Mouse (Mus musculus) midbrain, embryonic 14.5 days (tissue): ENCODE results near the gene Chek2. TPM values are rescaled to one million over a fixed set of nuclear protein-coding genes. Genes with fewer than 3 reads are reported as not detected.

Source experiments
- ATAC-seq: fragments of 200-750 bp; cut with Nextera tagmentation; 2 replicates; pipeline ENCODE4 v1.8.0; 2017; ENCODE audit warnings: moderate number of reproducible peaks, moderate library complexity; ENCODE audit not compliant: low FRiP score, low TSS enrichment
- DNase-seq: peaks from one replicate; pipeline ENCODE4 v3.0.0-alpha.2; 2015
- H3K27ac ChIP-seq: fragments of 300-500 bp; sonication (generic); replicated peaks from 2 replicates; pipeline ENCODE4 v1.5.1; 2014; ENCODE audit warnings: mild to moderate bottlenecking, low read depth, low read length, moderate library complexity
- H3K27me3 ChIP-seq: fragments of 300-500 bp; sonication (generic); 2 replicates; pipeline ENCODE4 v1.6.1; 2014; ENCODE audit warnings: low read length, control low read depth, mixed read lengths; ENCODE audit not compliant: control insufficient read depth, insufficient read depth
- H3K36me3 ChIP-seq: fragments of 300-500 bp; sonication (generic); 2 replicates; pipeline ENCODE4 v1.6.1; 2014; ENCODE audit warnings: low read length, control low read depth; ENCODE audit not compliant: control insufficient read depth, insufficient read depth
- H3K4me1 ChIP-seq: fragments of 300-500 bp; sonication (generic); 2 replicates; pipeline ENCODE4 v1.6.1; 2014; ENCODE audit warnings: mild to moderate bottlenecking, antibody characterized with exemption, low read length, control low read depth; ENCODE audit not compliant: control insufficient read depth, insufficient read depth
- H3K4me2 ChIP-seq: fragments of 300-500 bp; sonication (generic); 2 replicates; pipeline ENCODE4 v1.6.1; 2014; ENCODE audit warnings: mild to moderate bottlenecking, low read length, moderate library complexity
- H3K4me3 ChIP-seq: fragments of 300-500 bp; sonication (generic); replicated peaks from 2 replicates; pipeline ENCODE4 v1.5.1; 2014; ENCODE audit warnings: low read depth, low read length
- H3K9ac ChIP-seq: fragments of 300-500 bp; sonication (generic); replicated peaks from 2 replicates; pipeline ENCODE4 v1.6.1; 2014; ENCODE audit warnings: mild to moderate bottlenecking, low read length, moderate library complexity
- H3K9me3 ChIP-seq: fragments of 300-500 bp; sonication (generic); 2 replicates; pipeline ENCODE4 v1.6.1; 2016; ENCODE audit warnings: low read length, control low read depth, mixed read lengths; ENCODE audit not compliant: control insufficient read depth
- WGBS: fragments of 180-500 bp; shearing (Covaris S2); extraction: QIAGEN DNeasy Blood & Tissue Kit; methylation state at CpG from one replicate; pipeline ENCODE4 v1.1.7; 2014; 5-methylcytosine and 5-hydroxymethylcytosine counted together
- polyA plus RNA-seq: library from polyadenylated mRNA; unstranded; fragments of >200 nt; fragmentation: Nextera tagmentation; extraction: Ambion mirVana; gene quantifications from 2 replicates; pipeline ENCODE4 v1.2.1, GENCODE M21; 2014

The Chek2 gene
- polyA plus RNA-seq, 1 experiment from 2014 or later: 5.9 TPM

DNA sequence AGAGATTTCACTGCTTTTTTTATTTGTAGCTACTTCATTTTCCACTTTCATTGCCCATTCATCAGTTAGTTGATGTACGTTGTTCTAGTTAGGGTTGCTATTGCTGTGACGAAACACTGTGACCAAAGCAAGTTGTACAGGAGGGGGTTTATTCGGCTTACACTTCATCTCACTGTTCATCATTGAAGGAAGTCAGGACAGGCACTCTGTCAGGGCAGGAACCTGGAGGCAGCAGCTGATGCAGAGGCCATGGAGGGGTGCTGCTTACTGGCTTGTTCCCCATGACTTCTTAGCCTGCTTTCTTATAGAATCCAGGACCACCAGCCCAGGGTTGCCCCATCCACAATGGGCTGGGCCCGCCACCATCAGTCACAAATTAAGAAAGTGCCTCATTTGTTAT is 59.0 kb downstream of the Chek2 start:
- no peak overlapping the region for H3K4me2 ChIP-seq
- no peak overlapping the region for H3K4me3 ChIP-seq
- no peaks in the 10 kb centered on the region for H3K4me1 ChIP-seq
- no peaks in the 10 kb centered on the region for H3K9me3 ChIP-seq
- H3K9ac ChIP-seq: no peak overlapping the region
- peaks cover 21% of the 10 kb centered on the region for H3K36me3 ChIP-seq
- DNase-seq (no peak), ATAC-seq (no peak)
- H3K27me3 ChIP-seq: no peaks in the 10 kb centered on the region
- 92% methylated on average over 4 of the region's 4 CpGs for WGBS
- H3K27ac ChIP-seq: no peak overlapping the region

DNA sequence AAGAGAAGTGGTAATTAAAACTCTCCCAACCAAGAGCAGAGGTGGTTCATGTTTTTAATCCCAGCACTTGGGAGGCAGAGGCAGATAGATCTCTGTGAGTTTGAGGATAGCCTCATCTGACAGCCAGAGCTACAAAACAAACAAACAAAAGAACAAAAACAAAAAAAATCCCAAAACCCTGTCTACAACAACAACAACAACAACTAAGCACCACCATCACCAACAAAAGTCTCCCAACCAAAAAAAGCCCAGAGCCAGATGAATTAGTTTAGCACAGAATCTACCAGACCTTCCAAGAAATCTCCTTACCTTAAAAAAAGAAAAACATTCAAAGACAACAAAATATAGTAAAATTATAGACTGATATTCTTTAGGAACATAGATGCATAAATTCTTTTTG is 60.6 kb downstream of the Chek2 start:
- no peaks in the 10 kb centered on the region for H3K27me3 ChIP-seq
- peaks cover 6% of the 10 kb centered on the region for H3K36me3 ChIP-seq
- H3K4me2 ChIP-seq: no peak overlapping the region
- no peaks in the 10 kb centered on the region for H3K4me1 ChIP-seq
- no peak for DNase-seq
- H3K9me3 ChIP-seq: no peaks in the 10 kb centered on the region
- no peak overlapping the region for H3K9ac ChIP-seq
- no peak overlapping the region for H3K27ac ChIP-seq
- no peak overlapping the region for H3K4me3 ChIP-seq
- ATAC-seq: no peak

DNA sequence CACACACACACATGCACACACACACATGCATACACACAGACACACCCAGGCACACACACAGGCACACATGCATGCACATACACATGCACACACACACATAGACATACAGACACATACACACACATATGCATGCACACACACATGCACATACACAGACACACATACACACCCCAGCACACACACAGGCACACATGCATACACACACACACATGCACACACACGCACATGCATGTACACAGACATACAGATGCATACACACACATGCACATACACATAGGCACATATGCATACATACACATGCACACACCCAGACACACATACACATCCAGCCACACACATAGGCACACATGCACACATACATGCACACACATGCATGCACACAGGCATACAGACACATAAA is 66.9 kb downstream of the Chek2 start:
- Histone ChIP-seq H3K4me3 (no peak overlapping the region), H3K9me3 (no peaks in the 10 kb centered on the region; the same call in 1 of the 2 replicates), H3K9ac (no peak overlapping the region), H3K4me2 (no peak overlapping the region), H3K4me1 (no peaks in the 10 kb centered on the region), H3K36me3 (no peaks in the 10 kb centered on the region), H3K27ac (no peak overlapping the region), H3K27me3 (no peaks in the 10 kb centered on the region)
- ATAC-seq: no peak
- no peak for DNase-seq
- WGBS: 97% methylated on average over 1 of the region's 1 CpGs

DNA sequence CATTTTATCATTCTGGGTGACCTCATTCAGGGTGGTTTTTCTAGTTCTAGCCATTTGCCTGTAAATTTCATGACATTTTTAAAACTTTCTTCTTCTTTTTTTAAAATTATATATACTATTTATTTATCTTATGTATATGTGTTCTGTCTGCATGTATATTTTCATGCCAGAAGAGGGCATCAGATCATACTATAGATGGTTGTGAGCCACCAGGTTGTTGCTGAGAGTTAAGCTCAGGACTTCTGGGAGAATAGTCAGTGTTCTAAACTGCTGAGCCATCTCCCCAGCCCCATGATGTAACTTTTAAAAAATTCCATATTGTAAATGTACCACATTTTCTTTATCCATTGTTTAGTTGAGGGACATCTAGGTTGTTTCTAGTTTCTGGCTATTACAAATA is 69.1 kb downstream of the Chek2 start:
- Histone ChIP-seq H3K9me3 (no peaks in the 10 kb centered on the region; the same call in 1 of the 2 replicates), H3K9ac (no peak overlapping the region), H3K36me3 (no peaks in the 10 kb centered on the region), H3K27ac (no peak overlapping the region), H3K27me3 (no peaks in the 10 kb centered on the region), H3K4me1 (no peaks in the 10 kb centered on the region), H3K4me2 (no peak overlapping the region), H3K4me3 (no peak overlapping the region)
- DNase-seq: peak; percentile 24
- ATAC-seq: no peak

DNA sequence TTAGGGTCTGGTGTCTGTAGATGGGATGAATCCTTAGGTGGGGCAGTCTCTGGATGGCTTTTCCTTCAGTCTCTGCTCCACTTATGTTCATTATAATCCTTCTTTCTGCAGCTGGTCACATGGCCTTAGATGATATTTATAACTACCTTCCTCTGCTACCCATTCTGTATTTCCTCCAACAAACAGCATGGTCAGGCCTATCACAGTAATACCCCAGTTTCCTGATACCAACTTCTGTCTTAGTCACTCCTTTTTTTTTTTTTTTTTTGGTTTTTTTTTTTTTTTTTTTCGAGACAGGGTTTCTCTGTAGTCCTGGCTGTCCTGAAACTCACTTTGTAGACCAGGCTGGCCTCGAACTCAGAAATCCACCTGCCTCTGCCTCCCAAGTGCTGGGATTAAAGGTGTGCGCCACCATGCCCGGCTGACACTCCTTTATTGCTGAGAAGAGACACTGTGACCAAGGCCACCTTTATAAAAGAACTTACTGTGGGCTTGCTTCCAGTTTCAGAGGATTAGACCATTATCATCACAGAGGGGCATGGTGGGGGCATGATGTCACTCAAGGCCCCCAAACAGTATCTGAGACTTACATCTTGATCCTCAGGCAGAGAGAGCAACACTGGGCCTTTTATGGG is 70.3 kb downstream of the Chek2 start:
- Histone ChIP-seq H3K4me2 (no peak overlapping the region), H3K4me3 (no peak overlapping the region), H3K27me3 (no peaks in the 10 kb centered on the region), H3K4me1 (no peaks in the 10 kb centered on the region), H3K9me3 (no peaks in the 10 kb centered on the region; the same call in 1 of the 2 replicates), H3K36me3 (no peaks in the 10 kb centered on the region), H3K27ac (no peak overlapping the region), H3K9ac (no peak overlapping the region)
- WGBS: 87% methylated on average over 4 of the region's 4 CpGs
- DNase-seq (no peak), ATAC-seq (no peak)

DNA sequence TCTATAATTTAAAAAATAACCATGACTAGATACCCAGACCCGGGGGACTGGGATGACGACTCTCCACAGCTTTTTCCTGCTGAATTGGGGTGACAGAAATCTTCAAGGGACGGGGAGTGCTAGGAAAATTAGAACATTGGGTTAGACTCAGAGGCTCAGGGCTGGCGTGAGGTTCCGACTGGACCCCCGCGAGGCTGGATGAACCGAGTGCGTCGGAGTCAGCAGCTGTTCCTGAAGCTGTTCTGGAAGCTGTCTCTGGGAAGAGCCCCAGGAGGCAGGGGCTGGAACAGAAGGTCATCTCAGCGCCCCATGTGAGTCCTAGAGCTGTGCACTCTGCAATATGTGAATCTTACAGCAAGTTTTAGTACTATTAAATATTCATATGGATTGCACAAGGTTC is 75.1 kb downstream of the Chek2 start:
- no peaks in the 10 kb centered on the region for H3K27me3 ChIP-seq
- no peak overlapping the region for H3K27ac ChIP-seq
- no peaks in the 10 kb centered on the region for H3K9me3 ChIP-seq
- no peak for DNase-seq
- H3K9ac ChIP-seq: no peak overlapping the region
- no peak overlapping the region for H3K4me3 ChIP-seq
- no peak overlapping the region for H3K4me2 ChIP-seq
- no peaks in the 10 kb centered on the region for H3K4me1 ChIP-seq
- no peaks in the 10 kb centered on the region for H3K36me3 ChIP-seq
- 79% methylated on average over 11 of the region's 11 CpGs for WGBS
- no peak for ATAC-seq

DNA sequence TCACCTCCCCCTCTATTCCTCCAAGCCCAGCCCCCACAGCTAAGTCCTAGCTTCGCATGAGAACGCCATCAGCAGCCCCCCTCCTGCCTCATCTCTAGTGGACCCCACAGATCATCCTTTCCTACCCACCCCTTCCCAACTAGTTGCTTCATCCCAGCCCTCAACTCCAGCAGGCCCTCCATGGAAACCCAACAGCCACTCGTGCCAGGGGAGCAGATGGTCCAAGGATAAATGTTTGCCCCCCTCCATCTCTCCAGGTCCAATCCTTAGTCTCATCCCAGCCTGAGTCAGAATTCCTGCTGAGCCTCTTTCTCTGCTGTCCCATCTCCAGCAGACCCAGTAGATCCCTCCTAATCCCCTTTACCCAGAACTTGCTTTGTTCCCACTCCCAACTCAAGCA is 76.5 kb downstream of the Chek2 start:
- H3K9me3 ChIP-seq: no peaks in the 10 kb centered on the region
- DNase-seq (no peak), ATAC-seq (no peak)
- no peak overlapping the region for H3K4me2 ChIP-seq
- 68% methylated on average over 3 of the region's 3 CpGs for WGBS
- H3K9ac ChIP-seq: no peak overlapping the region
- H3K27me3 ChIP-seq: no peaks in the 10 kb centered on the region
- no peaks in the 10 kb centered on the region for H3K4me1 ChIP-seq
- no peaks in the 10 kb centered on the region for H3K36me3 ChIP-seq
- H3K27ac ChIP-seq: no peak overlapping the region
- H3K4me3 ChIP-seq: no peak overlapping the region

DNA sequence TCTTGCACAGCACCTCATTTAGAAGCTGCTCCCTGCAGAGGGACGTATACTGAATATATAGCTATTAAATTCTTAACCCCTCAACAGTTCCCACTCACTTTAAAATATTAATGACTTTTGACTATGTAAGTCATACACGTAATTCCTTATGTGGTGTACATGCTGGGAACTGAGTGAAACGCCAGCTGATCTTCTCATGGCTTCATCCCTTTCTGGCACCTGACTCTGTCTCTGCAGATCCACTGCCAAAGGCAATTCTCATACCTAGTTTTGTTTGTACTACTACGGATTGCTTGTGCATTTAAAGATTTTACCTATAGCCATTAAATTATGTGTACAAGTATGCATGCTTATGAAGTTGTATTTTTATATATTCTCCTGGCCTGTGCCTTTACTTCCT is 79.8 kb downstream of the Chek2 start:
- no peaks in the 10 kb centered on the region for H3K4me1 ChIP-seq
- H3K4me3 ChIP-seq: no peak overlapping the region
- no peaks in the 10 kb centered on the region for H3K27me3 ChIP-seq
- no peaks in the 10 kb centered on the region for H3K9me3 ChIP-seq
- DNase-seq: no peak
- ATAC-seq: no peak
- no peak overlapping the region for H3K4me2 ChIP-seq
- no peaks in the 10 kb centered on the region for H3K36me3 ChIP-seq
- 72% methylated on average over 4 of the region's 4 CpGs for WGBS
- no peak overlapping the region for H3K27ac ChIP-seq
- no peak overlapping the region for H3K9ac ChIP-seq

DNA sequence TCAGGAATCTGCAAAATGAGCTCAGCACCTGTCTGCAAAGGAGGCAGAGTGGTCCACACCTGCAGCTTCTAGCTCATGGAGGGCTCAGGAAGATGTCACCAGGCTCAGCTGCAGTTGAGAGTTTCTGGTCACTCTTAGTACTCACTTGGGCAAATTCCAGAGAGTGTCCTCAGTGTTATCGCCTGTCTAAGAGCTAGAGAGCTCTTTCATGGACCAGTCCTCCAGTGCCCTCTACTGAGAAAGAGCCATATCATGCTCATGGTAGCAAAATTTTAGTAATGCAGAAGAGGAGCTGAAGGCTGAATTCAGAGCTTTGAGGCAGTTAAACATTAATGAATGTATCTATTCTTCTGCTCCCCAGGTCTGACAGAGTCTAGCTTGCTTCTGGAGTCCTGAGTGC is 83.6 kb downstream of the Chek2 start:
- DNase-seq (peak; percentile 56), ATAC-seq (no peak)
- Histone ChIP-seq H3K36me3 (no peaks in the 10 kb centered on the region), H3K27me3 (no peaks in the 10 kb centered on the region), H3K4me3 (no peak overlapping the region), H3K9me3 (no peaks in the 10 kb centered on the region), H3K27ac (no peak overlapping the region), H3K9ac (no peak overlapping the region), H3K4me2 (no peak overlapping the region), H3K4me1 (no peaks in the 10 kb centered on the region)
- WGBS: 25% methylated on average over 1 of the region's 1 CpGs
